Mouse (Mus musculus) CD4-positive, CD25-positive, alpha-beta regulatory T cell, adult 4 months (primary cell): ENCODE measurements at regions not wholly inside any gene's neighbourhood (a gene's known extent, or its start where the extent isn't known, plus 50 kb on each side); places are given as distances from the start of the nearest gene placed in this dataset.

ENCODE experiments used
- ATAC-seq: one replicate; pipeline ENCODE4 v1.8.0; 2017

DNA sequence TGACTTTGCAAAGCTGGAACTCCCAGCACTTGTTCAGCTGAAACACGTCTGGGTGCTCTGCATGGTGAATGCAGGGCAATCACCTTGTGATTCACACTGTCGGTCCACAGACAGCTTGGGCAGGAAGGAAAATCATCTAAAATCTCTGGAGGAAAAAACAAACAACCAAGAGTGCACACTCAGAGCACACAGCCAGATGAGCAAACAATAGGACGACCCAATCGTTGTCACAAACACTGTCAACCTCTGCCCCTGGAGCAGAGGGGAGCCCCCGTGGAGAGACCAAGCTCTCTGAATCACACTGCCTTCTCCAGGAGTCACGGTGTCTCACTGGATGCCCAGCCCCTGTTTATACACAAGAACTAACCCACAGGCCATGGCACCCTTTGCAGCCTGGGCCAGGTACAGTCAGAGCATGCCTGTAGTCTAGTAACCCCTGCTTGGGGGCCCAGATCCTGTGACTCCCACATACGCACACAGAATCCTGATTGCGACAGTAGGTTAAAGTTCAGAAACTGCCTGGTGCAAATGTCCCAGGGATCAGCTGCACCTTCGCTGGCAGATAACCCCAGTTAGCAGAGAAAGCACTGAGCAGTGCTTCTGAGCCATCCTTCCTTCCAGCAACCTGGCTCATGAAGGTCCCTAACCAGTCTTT lies 63.0 kb upstream of the Rreb1 start:
- ATAC-seq: no peak

DNA sequence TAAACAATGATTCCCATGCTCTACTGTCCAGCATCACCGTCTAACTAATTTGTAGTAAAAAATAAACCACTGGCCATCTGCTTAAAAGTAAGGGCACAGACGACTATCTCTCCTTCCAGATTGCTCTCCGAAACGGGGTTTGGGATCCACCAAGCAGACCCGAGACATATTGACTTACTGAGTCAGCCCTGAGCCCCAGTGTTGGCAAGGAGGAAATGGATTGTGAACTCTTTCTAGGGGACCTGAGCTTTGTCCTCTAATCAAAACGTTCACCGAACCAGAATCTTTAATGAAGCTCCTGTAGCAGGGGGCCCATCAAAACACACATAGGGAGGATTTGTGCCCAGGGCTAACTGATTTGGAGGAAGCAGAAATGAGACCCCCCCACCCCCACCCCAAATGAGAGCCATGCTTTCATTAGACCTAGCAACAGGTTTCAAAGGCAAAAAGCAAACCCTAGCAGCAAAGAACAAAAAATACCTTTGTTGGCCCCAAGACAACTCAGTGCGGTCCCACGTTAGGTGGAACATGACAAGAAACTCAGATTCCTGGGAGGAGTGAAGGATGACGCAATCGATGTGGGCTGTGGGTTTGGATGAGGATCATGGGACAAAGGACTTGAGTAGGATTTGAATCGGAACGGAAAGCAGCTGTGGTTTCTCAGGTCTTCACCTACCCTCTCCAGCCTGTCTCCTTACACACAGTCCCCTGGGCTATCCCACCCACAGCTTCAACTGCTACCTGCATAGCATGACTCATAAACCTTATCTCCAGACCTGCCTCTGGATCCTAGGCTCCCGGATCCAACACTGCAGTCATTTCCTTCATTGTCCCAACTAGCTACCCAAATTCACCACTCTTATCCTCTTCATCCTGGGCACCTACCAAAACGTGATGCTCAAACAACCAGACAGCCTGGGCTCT lies 62.2 kb upstream of the Rreb1 start:
- ATAC-seq: no peak

DNA sequence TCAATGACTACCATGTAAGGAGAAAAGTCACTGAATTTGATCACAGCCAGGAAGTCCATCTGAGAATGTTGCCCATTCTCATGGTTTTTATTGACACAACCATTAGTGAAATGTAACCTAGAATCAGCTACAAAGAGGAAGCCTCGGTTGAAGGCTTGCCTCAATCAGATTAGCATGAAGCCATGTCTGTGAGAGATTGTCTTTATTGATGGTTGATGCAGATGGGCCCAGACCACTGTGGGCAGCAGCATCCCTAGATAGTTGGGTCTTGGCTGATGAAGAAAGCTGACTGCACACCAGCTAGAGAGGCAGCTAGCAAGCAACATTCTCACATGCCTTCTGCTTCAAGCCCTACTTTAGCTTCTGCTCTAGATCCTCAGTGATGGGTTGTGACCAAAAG lies 60.4 kb upstream of the Rreb1 start:
- ATAC-seq: no peak

DNA sequence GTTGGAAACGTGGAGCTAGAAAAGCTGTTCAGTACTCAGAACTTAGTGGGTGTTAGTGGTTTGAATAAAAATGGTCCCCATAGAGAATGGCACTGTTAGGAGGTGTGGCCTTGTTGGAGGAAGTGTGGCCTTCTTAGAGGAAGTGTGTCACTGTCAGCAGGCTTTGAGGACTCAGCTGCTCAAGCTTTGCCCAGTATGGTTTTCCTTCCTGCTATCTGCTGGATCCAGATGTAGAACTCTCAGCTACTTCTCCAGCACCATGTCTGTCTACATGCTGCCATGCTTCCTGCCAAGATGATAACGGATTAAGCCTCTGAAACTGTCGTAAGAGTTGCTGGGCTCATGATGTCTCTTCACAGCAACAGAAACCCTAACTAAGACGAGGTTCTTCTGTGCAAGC lies 59.8 kb upstream of the Rreb1 start:
- ATAC-seq: no peak
